Mouse (Mus musculus) stomach, embryonic 14.5 days (tissue): ENCODE data around the gene Btbd11. TPM values are rescaled to one million over a fixed set of nuclear protein-coding genes. Genes with fewer than 3 reads are reported as not detected.
A peak's percentile ranks its signal among the peaks of the same experiment; 100 is the strongest.

Experiments
- ATAC-seq: fragments of 200-750 bp; cut with Nextera tagmentation; 2 replicates; pipeline ENCODE4 v1.8.0; 2017; ENCODE audit warnings: low read depth, moderate TSS enrichment; ENCODE audit not compliant: insufficient number of reproducible peaks, insufficient read depth, low FRiP score
- H3K27ac ChIP-seq: fragments of 300-500 bp; sonication (generic); 2 replicates; pipeline ENCODE4 v1.5.1; 2014; ENCODE audit warnings: mild to moderate bottlenecking, low read length, moderate library complexity, mixed read lengths
- H3K27me3 ChIP-seq: fragments of 300-500 bp; sonication (generic); 2 replicates; pipeline ENCODE4 v1.6.1; 2014; ENCODE audit warnings: low read length, control low read depth, mixed read lengths; ENCODE audit not compliant: control insufficient read depth, insufficient read depth
- H3K36me3 ChIP-seq: fragments of 300-500 bp; sonication (generic); 2 replicates; pipeline ENCODE4 v1.6.1; 2014; ENCODE audit warnings: mild to moderate bottlenecking, control low read depth, low read length, moderate library complexity, mixed read lengths; ENCODE audit not compliant: control insufficient read depth, insufficient read depth
- H3K4me1 ChIP-seq: fragments of 300-500 bp; sonication (generic); 2 replicates; pipeline ENCODE4 v1.6.1; 2014; ENCODE audit warnings: low read length, control low read depth, mixed read lengths; ENCODE audit not compliant: control insufficient read depth, insufficient read depth
- H3K4me2 ChIP-seq: fragments of 300-500 bp; sonication (generic); replicated peaks from 2 replicates; pipeline ENCODE4 v1.6.1; 2014; ENCODE audit warnings: low read depth, low read length, control low read depth
- H3K4me3 ChIP-seq: fragments of 300-500 bp; sonication (generic); 2 replicates; pipeline ENCODE4 v1.5.1; 2014; ENCODE audit warnings: low read depth, low read length, control low read depth
- H3K9ac ChIP-seq: fragments of 300-500 bp; sonication (generic); replicated peaks from 2 replicates; pipeline ENCODE4 v1.6.1; 2014; ENCODE audit warnings: low read depth, mild to moderate bottlenecking, control low read depth, low read length, moderate library complexity, mixed read lengths
- H3K9me3 ChIP-seq: fragments of 300-500 bp; sonication (generic); 2 replicates; pipeline ENCODE4 v1.6.1; 2016; ENCODE audit warnings: low read depth, low read length, control low read depth; ENCODE audit not compliant: control insufficient read depth
- WGBS: fragments of 180-500 bp; shearing (Covaris S2); extraction: QIAGEN DNeasy Blood & Tissue Kit; methylation state at CpG from one replicate; pipeline ENCODE4 v1.1.7; 2014; 5-methylcytosine and 5-hydroxymethylcytosine counted together
- polyA plus RNA-seq: library from polyadenylated mRNA; unstranded; fragments of >200 nt; fragmentation: Nextera tagmentation; extraction: Ambion mirVana; gene quantifications from 2 replicates; pipeline ENCODE4 v1.2.1, GENCODE M21; 2014

Btbd11 gene
- polyA plus RNA-seq, 1 experiment from 2014 or later = 2.4 TPM

GRCm38 (mm10) chr10:85475642-85476345 lies 89.2 kb downstream of the Btbd11 start:
- Histone ChIP-seq H3K36me3 (no peaks in the 10 kb centered on the region), H3K4me3 (no peak overlapping the region), H3K9me3 (no peaks in the 10 kb centered on the region), H3K4me1 (no peaks in the 10 kb centered on the region; the same call in 1 of the 2 replicates), H3K27me3 (no peaks in the 10 kb centered on the region), H3K4me2 (no peak overlapping the region), H3K27ac (no peak overlapping the region), H3K9ac (no peak overlapping the region)
- no peak for ATAC-seq
- WGBS = 87% methylated on average over 9 of the region's 9 CpGs

DNA sequence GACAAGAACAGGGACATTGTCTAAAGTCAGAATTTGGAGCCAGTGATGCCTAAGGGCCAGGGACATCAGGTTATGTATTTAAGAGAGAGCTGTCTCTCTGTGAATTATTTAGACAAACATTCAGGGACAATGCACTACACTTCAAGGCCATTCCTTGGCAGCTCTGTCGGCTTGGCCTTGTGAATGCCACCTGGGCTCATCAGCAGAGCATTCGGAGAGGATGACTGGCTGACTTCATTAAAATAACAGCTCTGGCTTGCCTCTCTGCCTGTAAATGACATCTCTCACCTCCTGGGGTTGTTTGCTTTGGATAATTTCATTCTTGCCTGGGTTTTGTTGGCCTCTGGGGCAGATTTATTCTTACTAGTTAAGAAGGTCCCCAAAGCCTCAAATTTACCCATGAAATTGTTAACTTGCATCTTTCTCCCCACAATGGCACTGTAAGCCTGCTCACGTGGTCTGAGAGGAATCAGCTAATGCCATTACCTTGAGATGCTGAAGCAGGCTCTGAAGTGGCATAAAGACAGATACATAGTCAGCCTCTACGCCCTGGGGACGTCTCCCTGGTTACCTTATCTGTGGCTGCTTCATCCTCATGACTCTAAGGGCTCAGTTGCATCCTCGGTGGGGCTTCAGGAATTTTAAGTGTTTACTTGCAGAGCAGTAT lies 93.5 kb downstream of the Btbd11 start:
- Histone ChIP-seq H3K4me3 (no peak overlapping the region), H3K4me1 (no peaks in the 10 kb centered on the region; the same call in 1 of the 2 replicates), H3K27ac (no peak overlapping the region), H3K27me3 (no peaks in the 10 kb centered on the region), H3K9me3 (no peaks in the 10 kb centered on the region), H3K4me2 (no peak overlapping the region), H3K9ac (no peak overlapping the region), H3K36me3 (no peaks in the 10 kb centered on the region)
- no peak for ATAC-seq
- 41% methylated on average over 6 of the region's 6 CpGs for WGBS

DNA sequence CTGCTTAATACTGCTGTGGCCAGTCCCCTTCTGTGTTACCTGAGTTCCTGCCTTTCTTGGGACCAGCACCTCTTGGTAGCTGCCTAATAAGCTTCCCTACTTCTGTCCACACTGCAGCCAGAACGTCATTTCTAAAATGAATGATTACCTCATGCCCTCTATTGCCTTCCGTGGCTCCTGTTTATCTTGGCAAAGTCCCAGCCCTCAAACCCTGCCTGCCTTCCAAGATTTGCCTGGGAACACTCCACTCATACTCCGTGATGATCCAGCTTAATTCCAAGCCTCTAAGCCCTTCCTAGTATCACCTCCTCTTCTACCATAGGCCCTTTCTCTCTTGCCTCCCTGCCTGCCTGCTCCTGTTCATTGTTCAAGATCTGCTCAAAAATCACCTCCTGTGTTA lies 94.5 kb downstream of the Btbd11 start:
- Histone ChIP-seq H3K9me3 (no peaks in the 10 kb centered on the region), H3K4me1 (no peaks in the 10 kb centered on the region; the same call in 1 of the 2 replicates), H3K4me2 (no peak overlapping the region), H3K9ac (no peak overlapping the region), H3K4me3 (no peak overlapping the region), H3K27ac (no peak overlapping the region), H3K36me3 (no peaks in the 10 kb centered on the region), H3K27me3 (no peaks in the 10 kb centered on the region)
- 13% methylated on average over 3 of the region's 3 CpGs for WGBS
- peak; percentile 49; the same call in 1 of the 2 replicates for ATAC-seq

GRCm38 (mm10) chr10:85482064-85482473 lies 95.5 kb downstream of the Btbd11 start:
- no peaks in the 10 kb centered on the region for H3K36me3 ChIP-seq
- ATAC-seq = no peak
- no peaks in the 10 kb centered on the region; the same call in 1 of the 2 replicates for H3K4me1 ChIP-seq
- no peak overlapping the region for H3K4me3 ChIP-seq
- 44% methylated on average over 4 of the region's 4 CpGs for WGBS
- H3K27me3 ChIP-seq = no peaks in the 10 kb centered on the region
- no peak overlapping the region for H3K9ac ChIP-seq
- H3K27ac ChIP-seq = no peak overlapping the region
- H3K4me2 ChIP-seq = no peak overlapping the region
- H3K9me3 ChIP-seq = no peaks in the 10 kb centered on the region

GRCm38 (mm10) chr10:85482480-85482879 lies 95.9 kb downstream of the Btbd11 start:
- Histone ChIP-seq H3K9ac (no peak overlapping the region), H3K27ac (no peak overlapping the region), H3K4me2 (no peak overlapping the region), H3K9me3 (no peaks in the 10 kb centered on the region), H3K27me3 (no peaks in the 10 kb centered on the region), H3K4me1 (no peaks in the 10 kb centered on the region; the same call in 1 of the 2 replicates), H3K4me3 (no peak overlapping the region), H3K36me3 (no peaks in the 10 kb centered on the region)
- no peak for ATAC-seq
- WGBS = 39% methylated on average over 6 of the region's 6 CpGs

DNA sequence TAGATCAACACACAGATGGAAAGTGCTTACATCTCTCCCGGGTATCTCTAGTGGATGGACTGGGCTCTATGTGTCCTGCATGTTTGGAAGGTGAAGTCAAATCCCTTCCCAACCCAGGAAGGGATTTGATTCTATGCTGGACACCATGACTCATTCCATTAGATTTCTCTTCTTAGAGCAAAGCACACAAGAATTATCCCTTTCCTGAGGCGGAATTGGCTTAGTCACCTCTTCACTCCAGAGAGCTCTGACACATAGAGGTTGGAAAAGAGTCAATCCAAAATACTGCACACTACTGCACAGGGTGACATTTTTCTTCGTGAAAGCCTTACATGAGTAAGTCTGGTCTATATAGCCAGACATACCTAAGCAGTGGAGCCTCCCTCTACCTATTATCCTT lies 99.8 kb downstream of the Btbd11 start:
- H3K9me3 ChIP-seq = no peaks in the 10 kb centered on the region
- no peak overlapping the region for H3K27ac ChIP-seq
- no peak overlapping the region for H3K4me2 ChIP-seq
- no peaks in the 10 kb centered on the region for H3K4me1 ChIP-seq
- no peaks in the 10 kb centered on the region for H3K27me3 ChIP-seq
- 91% methylated on average over 3 of the region's 3 CpGs for WGBS
- no peak for ATAC-seq
- no peaks in the 10 kb centered on the region for H3K36me3 ChIP-seq
- no peak overlapping the region for H3K9ac ChIP-seq
- H3K4me3 ChIP-seq = no peak overlapping the region

- H3K9me3 ChIP-seq = no peaks in the 10 kb centered on the region
- no peak for ATAC-seq
- no peaks in the 10 kb centered on the region for H3K4me1 ChIP-seq
- no peak overlapping the region for H3K4me3 ChIP-seq
- H3K27ac ChIP-seq = no peak overlapping the region
- H3K27me3 ChIP-seq = no peaks in the 10 kb centered on the region
- H3K36me3 ChIP-seq = no peaks in the 10 kb centered on the region
- WGBS = 88% methylated on average over 2 of the region's 2 CpGs
- H3K9ac ChIP-seq = no peak overlapping the region
- H3K4me2 ChIP-seq = no peak overlapping the region
Measured at GRCm38 (mm10) chr10:85492583-85492982, 106.0 kb downstream of the Btbd11 start.

GRCm38 (mm10) chr10:85496358-85496757 lies 109.7 kb downstream of the Btbd11 start:
- ATAC-seq = no peak
- no peak overlapping the region for H3K27ac ChIP-seq
- H3K4me3 ChIP-seq = no peak overlapping the region
- no peaks in the 10 kb centered on the region for H3K4me1 ChIP-seq
- no peak overlapping the region for H3K4me2 ChIP-seq
- 63% methylated on average over 8 of the region's 8 CpGs for WGBS
- no peaks in the 10 kb centered on the region for H3K36me3 ChIP-seq
- no peaks in the 10 kb centered on the region for H3K27me3 ChIP-seq
- H3K9ac ChIP-seq = no peak overlapping the region
- no peaks in the 10 kb centered on the region for H3K9me3 ChIP-seq
